Mouse (Mus musculus): ENCODE data around the gene Amn1. TPM values are rescaled to one million over a fixed set of nuclear protein-coding genes. Genes with fewer than 3 reads are reported as not detected.

Amn1 gene
- polyA plus RNA-seq (2017; shearing (Covaris generic)), result 23.2 TPM

GRCm38 (mm10) chr6:149188041-149188924, at the start of gene Amn1:
Gene Amn1, minus strand, starts transcription at chr6:149188712.

DNA sequence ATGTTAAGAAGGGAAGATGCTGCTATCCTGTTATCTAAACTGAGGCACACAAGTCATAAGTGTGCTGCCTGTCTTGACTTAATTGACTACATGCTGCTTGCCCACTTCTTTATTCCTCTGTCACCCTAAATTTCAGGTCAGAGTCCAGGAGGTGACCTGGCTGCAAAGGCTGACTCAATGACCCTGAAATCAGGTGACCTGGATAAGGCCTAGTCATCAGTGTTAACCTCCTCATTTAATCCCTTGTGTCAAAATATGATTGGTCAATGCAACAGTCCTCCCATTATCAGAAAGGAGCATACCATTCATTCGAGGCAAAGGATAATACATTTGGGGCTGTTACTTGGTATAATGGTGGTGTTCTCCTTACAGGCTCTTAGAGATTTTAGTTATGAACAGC, 49.0 kb downstream of the Amn1 start, which contains the start of gene Etfbkmt:
TSS of gene Etfbkmt (plus strand) at position 379 of the 400 bp plus-strand sequence.

DNA sequence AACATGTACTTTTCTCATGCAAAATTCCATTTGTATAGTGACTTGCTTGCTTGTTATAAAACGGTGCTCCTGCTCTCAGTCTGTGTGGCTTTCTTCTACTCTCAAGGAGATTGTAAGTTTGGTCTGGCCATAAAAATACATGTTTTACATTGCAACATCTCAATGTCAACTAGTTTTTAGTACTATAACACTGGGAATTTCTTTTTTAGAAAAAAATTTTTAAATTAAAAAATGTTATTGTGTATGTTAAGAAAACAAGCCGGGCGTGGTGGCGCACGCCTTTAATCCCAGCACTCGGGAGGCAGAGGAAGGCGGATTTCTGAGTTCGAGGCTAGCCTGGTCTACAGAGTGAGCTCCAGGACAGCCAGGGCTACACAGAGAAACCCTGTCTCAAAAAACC, 58.6 kb downstream of the Amn1 start, which contains the start of gene Gm10203:
TSS of gene Gm10203 (plus strand) at position 301 of the 400 bp plus-strand sequence.

Other genes starting within 250 kb of the Amn1 start
- 32.8 TPM for gene Sinhcaf, start 242.2 kb downstream of the Amn1 start, polyA plus RNA-seq (2017; shearing (Covaris generic))
- gene Dennd5b, start 87.0 kb downstream of the Amn1 start, polyA plus RNA-seq (2017; shearing (Covaris generic)), result 0.91 TPM
- not detected for gene Gm10203, start 58.5 kb downstream of the Amn1 start, polyA plus RNA-seq (2017; shearing (Covaris generic))
- gene Etfbkmt, start 48.9 kb downstream of the Amn1 start, polyA plus RNA-seq (2017; shearing (Covaris generic)), result 14.2 TPM
- 134 TPM for gene Resf1, start 120.7 kb upstream of the Amn1 start, polyA plus RNA-seq (2017; shearing (Covaris generic))
- 8.9 TPM for gene Bicd1, start 220.2 kb upstream of the Amn1 start, polyA plus RNA-seq (2017; shearing (Covaris generic))